Mouse (Mus musculus): ENCODE results near the gene Nr2c2ap.
A peak's percentile ranks its signal among the peaks of the same experiment; 100 is the strongest.

Gene Nr2c2ap

DNA sequence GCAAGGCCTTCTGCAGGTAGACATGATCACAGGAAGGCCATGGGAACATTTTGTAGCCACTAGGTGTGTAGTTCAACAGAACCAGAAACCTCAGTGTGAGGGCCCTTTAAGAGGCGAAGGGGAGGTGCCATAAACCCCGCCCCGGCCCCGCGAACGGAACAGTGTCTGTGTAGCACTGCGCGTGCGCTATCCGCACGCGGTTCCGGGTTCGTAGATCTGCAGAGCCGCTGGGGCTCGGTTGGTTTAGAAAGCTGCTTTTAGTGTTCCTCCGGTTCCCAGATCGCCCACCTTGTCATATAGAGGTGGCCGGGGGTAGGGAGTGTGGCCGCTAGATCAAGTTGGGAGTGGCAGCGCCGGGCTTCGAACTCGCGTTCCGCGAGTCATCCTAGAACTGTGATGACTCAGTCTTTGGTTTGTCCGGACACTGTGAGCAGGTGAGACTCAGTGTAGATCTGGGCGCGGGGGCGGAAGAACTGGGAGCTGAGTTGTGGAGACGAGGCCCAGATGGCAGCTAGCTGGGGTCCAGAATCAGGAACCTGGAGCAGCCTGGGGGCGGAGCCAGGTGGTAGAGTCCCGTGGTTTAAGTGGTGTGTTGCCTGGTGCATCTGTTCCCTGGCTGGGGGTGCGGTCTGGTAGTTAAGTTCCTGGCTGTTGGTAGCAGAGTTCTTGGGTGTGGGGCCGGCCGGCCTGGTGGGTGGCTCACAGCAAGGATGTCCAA, at the start of gene Nr2c2ap:
Gene Nr2c2ap, plus strand, starts transcription at position 168 of the 718 bp plus-strand sequence.
- DNase-seq (ENCODE audit: low spot score): peak; percentile 84

DNA sequence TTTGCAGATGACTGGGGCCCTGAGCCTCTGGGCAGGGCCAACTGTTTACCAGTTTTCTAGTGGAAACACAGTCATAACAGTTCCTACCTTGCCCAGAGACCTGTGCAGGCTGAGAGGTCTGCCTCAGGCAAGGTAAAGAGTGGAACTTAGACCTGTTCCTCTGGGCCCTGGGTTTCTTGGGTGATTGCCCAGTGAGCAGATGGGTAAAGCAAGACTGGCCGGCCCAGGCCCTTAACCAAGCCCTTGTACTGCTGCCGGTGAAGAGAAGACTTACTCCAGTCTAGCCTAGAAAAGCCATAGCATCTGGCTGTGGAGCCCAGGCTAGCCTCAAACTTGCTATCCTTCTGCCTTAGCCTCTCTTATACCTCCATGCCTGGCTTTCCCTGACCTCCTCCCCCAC, 49.2 kb upstream of the Nr2c2ap start:
- no peak for DNase-seq (ENCODE audit: low spot score)

DNA sequence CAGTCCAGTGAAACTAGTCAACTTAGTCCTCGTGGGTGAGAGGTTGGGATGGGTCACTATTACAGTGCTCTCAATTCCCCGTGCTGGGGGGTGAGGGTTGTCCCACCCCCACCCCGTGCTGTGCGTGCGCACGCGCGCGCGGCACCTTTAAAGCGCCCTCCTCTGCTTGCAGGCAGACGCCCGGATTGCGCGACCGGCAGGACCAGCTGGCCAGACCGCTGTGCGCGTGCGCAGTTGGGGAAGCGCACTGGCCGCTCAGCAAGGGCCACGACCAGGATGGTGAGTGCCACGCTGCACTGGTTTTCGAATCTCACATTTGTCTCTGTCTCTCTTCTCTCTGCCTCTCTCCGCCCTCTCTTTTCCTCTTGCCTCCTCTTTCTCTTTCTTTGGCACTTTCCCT, 47.8 kb upstream of the Nr2c2ap start, which contains the start of gene Hapln4:
Gene Hapln4, plus strand, starts transcription at position 173 of the 400 bp plus-strand sequence.
- DNase-seq (ENCODE audit: low spot score): no peak

DNA sequence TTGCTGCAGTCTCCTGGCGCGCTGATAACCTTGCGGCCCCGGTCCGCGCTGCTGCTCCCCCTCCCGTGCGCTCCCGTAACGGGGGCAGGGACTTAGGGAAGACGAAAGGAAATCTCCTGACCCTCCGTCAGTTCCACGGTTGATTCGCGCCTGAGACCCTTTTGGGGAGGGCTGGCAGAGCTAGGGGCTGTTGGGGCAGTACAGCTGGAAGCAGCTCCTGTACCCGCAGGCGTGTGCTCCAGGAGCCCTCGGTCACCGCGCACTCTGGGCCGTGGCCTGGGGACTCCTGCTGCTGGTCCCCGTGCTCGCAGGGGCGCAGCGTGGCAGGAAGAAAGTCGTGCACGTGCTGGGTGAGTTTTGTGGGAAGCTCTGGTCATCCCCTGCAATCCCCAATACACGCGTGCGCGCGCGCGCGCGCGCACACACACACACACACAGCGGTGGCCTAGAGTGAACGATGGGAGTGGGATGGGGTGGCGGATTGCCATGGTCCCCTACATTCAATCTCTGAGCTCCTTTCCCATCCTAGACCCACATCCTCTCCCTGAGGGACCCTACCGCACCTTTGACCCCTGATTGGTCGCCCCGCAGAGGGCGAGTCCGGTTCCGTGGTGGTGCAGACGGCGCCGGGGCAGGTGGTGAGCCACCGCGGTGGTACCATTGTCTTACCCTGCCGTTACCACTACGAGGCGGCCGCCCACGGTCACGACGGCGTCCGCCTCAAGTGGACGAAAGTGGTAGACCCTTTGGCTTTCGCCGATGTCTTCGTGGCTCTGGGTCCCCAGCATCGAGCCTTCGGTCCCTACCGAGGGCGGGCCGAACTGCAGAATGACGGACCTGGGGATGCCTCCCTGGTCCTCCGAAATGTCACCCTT, 46.7 kb upstream of the Nr2c2ap start:
- no peak for DNase-seq (ENCODE audit: low spot score)

DNA sequence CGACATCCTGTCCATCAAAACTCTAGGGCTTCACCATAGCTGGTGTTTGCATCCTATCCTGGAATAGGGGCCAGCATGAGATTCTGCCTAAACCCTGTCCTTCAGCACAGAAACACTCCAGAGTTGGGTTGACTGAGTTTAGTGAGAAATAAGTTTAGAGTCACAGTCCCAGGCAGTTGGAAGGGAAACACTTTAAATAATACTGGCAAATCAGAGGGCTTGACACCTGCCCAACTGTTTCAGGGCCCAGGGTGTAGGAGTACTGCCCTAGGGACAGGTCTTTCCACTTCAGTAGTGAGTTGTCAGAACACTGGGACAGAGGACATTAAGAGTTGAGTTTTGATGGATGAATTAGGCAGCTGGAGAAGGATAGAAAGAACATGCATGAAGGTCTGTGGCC, 45.0 kb upstream of the Nr2c2ap start:
- DNase-seq (ENCODE audit: low spot score): no peak

DNA sequence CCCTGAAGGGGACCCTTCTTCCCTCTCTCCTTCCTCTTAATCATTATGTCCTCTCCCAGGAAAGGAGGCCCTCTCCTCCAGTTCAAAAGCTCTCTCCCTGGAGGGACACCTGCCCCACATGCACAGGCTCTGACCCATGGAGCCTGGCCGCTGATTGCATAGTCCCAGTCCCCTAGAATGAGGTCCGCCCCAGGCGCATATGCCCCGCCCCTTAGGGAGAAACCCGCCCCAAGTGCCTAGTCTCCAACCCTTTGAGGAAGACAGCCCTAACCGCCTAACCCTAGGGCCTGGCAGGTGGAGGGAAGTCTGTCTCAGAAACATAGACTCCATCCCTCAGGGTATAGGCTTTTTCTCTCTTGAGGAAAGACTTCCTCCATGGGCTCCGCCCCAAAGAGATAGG, 43.9 kb upstream of the Nr2c2ap start:
- no peak for DNase-seq (ENCODE audit: low spot score)

DNA sequence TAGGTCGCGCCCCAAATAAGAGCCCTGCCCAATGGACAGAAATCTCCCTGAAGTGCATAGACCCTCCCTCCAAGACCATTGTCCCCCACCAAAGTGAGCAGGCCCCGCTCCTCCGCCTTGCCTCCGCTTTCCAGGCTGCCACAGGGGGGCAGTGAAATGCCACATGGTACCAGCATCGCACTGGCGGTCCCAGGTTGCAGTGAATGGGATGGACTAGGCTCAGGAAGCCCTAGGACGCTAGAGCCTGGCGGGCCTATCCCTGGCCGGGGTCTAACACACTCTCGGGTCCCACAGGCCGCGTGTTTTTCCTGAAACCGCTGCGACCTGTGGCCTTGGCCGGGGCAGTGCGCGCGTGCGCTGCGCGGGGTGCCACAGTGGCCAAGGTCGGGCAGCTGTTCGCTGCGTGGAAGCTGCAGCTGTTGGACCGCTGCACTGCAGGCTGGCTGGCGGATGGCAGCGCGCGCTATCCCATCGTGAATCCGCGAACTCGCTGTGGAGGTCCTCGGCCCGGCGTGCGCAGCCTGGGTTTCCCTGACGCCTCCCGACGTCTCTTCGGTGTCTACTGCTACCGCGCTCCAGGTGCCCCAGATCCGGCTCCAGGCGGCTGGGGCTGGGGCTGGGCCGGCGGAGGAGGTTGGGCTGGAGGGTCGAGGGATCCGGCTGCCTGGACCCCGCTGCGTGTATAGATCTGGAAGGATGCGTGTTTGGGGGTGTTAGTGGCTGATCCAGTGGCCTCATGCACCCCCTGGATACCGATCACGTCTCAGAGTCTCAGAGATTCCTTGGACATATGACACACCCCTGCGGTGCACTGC, 43.1 kb upstream of the Nr2c2ap start:
- no peak for DNase-seq (ENCODE audit: low spot score)

DNA sequence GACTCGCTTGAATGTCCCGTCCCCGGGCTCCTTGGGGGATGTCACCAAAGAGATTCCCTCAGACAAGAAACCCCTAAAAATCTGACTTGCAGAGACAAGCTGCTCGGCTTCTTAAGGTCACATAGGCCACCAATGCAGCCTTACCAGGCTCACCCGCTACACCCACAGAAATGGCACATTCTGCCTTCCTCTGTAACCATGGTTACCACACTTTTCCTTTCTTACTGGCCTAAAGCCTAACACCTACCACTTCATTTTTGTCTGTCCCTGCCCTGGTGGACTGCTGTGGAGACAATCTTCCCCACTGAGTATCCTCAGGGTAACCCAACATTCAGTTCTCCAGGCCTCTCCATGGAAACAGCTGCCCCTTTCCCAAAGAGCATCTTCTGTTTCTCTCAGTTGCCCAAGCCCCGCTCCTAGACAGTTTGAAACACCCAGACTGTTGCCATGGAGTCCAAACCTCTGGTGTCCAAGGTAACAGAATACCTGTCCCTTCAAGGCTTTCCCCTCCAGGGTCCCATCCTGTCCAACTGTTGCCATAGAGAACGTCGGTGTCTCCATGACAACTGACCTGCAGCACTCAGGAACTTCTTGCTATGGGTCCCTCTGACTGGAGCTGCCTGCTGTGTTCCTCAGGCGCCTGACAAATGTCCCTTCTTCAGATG, 41.7 kb upstream of the Nr2c2ap start:
- no peak for DNase-seq (ENCODE audit: low spot score)

DNA sequence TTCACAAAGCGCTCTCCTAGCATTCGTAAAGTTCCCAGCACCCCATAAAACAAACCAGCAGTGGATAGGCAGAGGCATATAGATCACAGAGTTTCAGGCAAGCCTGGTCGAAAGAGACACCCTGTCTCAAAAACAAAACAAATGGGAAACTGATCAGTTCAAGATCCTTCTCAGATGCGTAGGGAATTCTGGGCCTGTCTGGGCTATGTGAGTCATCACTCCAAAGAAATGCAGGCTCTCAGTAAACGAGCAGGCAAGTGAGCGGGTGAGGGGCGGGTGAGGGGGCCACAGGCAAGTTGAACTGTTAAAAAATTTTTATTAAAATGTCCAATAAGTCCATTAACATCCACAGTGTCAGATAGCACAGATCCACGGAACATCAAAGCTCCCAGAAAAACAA, 38.3 kb upstream of the Nr2c2ap start:
- no peak for DNase-seq (ENCODE audit: low spot score)

DNA sequence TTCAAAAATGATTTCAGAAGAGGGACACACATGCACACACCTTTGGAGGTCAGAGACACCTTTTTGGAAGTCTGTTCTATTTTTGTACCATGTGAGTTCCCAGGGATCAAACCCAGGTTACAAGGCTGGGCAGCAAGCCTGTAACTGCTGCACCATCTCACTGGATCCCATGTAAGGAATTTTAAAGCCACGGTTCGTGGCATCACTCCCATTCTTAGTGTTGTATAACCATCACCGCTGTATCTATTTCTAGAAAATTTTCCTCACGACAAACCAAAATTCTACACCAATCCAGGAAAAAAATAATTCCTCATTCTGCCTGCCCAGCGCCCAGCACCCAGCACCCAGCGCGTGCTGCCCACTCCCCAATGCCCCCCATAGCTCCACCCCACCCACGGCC, 31.9 kb upstream of the Nr2c2ap start:
- no peak for DNase-seq (ENCODE audit: low spot score)

DNA sequence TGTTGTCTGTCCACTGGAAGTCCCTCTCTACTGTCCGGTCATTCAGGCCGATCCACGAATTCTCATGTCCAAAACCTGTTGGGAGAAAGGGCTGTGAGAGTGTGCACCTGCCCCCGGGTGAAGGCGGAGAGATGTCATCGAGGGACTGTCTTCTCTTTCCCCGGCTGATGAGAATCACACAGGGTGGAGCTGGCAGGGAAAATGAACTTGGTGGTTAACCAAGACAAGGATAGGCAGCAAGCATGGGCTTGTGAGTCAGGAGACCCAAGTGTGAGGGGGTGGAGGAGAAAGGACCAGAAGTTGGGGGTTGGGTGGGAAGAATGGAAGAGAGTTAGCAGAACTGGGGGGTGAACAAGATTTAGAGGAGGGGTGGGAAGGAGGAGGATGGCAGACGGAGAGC, 30.9 kb upstream of the Nr2c2ap start:
- no peak for DNase-seq (ENCODE audit: low spot score)

DNA sequence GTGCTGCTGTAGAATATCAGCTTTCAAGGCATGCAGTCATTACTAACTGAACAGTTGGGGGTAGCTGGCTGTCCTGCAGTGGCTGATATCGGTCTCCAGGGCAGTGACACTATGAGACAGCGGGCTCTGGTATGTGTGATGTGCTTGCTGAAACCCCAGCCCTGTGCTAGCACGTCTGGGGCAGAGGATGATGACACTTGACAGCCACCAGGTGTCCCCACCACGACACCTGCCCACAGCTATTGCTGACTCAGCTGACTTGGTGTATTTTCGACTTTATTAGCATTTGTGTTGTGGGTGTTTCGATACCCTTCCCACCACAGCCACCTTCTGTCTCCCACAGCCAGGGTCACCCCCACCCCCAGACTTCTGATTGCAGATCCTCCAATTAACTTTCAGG, 26.6 kb upstream of the Nr2c2ap start:
- peak; percentile 63 for DNase-seq (ENCODE audit: low spot score)

DNA sequence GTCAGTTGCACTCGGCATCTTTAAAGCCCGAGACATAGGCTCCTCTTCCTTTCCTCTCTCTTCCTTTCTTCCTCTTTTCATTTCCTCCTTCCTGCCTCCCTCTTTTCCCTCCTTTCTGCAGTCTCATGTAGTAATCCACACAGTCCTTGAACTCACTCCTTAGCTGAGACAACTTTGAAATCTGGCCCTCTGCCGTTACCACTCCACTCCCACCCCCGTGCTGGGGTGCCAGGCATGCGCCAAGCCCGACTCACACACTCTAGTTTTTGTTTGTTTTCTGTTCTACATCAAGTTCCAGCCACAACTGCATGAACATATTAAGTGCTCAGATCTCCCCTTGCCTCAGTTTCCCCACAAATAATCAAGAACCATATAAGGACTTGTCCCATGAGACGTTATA, 26.2 kb upstream of the Nr2c2ap start:
- no peak for DNase-seq (ENCODE audit: low spot score)

DNA sequence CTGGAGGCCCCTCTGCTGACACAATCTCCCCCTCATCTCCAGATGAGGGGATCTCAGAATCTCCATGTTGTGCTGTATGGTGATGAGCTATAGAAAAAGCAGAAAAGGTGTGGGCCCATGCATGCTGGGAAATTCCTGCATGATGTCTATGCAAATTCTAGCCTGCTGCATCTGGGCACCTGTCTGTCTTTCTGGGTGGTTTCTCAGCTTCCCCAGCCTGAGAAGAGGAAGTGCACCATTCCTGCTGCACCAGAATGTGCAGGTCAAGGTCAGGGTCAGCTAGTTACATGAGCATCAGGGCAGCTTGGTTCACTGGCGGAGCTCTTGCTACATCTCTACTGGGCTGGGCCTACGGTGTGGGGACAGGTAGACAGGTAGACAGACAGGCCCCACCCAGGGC, 20.7 kb upstream of the Nr2c2ap start:
- DNase-seq (ENCODE audit: low spot score): no peak

DNA sequence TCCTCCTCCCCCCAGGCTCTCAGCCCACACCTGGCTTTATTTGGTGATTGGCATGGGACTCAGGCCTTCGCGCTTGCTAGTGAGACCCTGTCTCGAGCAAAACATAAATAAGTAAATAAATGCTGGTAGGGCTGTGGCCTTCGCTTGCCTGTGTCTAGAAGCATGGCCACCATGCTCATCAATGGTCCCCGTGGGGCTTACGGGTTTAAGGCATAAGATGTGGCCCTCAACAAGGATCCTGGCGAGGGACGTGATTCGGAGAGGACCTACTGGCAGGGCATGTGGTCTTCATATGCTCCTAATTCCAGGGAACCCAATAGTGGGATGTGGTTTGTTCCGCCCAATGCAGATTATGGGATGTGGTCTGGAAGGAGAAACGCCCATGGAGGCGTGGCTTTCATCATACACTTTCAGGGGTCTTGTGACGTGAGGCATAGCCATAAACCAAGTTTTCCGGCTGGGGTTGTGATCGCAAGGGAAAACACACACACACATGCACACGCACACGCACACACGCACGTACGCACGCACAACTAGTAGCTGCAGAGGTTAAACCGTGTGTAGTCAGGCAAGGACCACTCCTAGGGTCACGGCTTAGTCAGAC, 19.8 kb upstream of the Nr2c2ap start:
- no peak for DNase-seq (ENCODE audit: low spot score)

DNA sequence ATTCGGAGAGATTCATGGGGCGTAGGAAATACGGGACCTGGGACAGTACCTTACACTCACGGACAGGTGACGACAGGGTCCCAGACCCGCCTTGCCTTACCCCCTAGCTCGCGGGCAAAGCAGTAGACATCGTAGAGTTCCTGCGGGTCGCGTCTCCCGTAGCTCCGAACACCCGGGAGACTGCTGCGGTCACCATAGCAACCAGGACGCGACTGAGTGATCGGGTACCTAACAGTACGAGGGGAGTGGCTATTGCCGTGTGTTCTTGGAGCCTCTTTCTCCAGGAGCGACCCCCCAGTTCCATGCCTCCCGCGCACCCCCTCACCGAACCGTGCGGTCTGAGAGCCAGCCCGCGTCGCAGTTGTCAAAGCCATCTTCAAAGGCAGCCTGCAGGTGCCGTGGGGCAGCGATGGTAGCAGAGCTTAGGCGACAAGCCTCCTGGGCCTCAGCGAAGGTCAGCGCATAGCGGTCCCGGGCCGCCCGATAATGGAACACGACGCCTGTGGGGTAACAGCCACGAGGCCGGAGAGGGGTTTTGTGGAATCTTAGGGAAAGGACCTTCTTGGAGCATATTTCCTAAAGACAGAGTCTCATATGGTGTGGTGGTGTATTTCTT, 18.6 kb upstream of the Nr2c2ap start:
- DNase-seq (ENCODE audit: low spot score): no peak

DNA sequence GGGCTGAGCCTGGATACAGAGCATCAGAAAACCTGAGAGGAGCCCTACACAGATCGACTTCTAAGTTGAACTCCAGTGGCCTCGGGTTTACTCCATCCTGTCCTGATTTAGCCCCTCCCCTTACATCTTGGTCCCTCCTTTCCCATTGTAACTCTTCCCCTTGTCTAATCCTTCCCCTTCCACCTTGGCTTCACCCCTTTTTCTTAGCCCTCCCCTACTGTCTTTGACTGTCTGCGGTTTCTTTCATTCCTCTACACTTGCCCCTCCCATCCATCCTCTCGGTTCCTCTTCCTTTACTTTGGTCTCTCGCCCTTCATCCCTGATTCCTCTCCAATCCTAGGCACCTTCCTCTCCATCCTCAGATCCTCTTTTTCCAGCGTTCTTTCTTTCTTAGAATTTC, 16.6 kb upstream of the Nr2c2ap start:
- no peak for DNase-seq (ENCODE audit: low spot score)

DNA sequence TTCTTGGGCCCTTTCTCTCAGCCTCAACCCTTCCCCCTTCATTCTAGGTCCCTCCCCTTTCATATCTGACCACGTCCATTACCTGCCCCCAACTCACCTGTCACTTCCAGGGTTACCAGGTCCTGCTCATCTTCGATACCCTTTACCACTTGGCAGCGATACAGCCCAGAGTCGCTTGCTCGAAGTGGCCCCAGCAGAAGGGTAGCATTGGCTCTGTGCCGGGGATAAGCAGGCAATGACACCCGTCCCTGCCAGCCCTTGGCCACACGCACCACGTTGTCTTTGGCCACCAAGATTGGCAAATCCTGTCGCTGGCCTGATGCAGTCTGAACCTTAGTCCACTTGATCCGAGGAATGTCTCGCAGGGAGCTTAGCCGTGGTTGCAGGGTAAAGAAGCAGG, 16.2 kb upstream of the Nr2c2ap start:
- DNase-seq (ENCODE audit: low spot score): no peak

DNA sequence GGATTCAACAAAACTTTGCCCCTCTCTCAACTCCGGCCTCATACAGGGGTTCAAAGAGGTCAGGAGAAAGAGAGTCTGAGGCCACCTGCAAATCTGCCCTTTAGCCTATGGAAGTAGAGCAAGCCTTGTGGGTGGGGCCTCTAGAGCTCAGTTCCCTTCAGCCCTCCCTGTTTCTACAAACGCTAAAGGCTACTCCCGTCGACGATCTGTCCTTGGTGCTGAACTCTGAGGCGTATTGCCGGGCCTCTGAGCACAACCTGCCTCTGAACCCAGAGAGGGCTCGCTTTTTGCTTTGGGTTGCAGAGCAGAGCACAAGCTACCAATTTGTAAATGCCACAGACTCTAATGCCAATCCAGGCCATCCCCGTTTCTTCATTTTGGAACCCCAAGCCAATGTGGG, 13.5 kb upstream of the Nr2c2ap start:
- DNase-seq (ENCODE audit: low spot score): no peak

DNA sequence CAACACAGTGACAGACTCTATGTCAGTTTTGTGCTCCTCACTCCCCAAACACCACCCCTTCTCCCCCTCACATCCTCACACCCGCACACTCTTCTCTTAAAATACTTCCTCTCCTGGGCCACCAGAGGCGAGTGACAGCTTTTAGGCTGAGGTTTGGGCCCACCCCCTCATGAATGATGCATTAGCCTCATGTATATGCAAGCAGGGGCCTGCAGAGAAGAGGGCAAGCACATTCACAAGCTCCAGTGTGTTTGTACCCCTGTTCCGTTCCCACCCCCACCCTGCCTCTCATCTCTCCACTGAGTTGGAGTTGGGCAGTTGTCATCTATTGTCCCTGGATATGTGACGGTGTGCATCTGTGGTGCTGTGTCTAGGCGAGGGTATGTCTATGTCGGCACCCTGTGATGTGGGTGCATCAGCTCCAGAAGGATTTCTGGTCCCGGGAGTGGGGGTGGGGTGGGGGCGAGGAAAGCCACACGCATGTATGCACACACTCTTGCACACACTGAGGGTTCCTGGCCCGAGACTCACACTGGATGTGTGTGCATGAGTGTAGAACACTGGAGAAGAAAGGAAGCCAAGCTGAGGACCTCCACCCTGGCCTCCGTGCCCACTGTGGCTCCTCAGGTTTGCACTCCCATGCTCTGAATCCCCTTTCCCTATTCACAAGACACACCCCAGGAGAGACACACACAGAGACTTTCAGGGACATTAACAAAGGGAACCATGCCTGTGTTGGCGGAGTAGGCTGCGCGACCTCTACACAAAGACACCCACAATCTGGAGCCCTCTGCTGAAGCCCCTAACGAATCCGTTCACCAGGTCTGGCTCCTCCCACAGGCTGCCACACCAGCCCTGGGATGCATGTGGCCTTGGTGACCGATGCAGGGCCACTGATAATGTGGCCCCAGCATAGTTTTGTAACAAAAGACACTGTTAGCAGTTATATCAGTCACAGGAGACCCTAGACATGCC, 12.1 kb upstream of the Nr2c2ap start:
- DNase-seq (ENCODE audit: low spot score): no peak

Data from T-cell, adult 2 months (primary cell).